Mouse (Mus musculus) small intestine, adult 2 months (tissue): Measurements from ENCODE around the gene Msmo1. TPM values are rescaled to one million over a fixed set of nuclear protein-coding genes. Genes with fewer than 3 reads are reported as not detected.

Experiments used
- H3K27ac ChIP-seq: fragments of 200-500 bp; 2 replicates; pipeline ENCODE4 v1.5.1; 2012; ENCODE audit warnings: low read depth, low read length, control low read depth, inconsistent platforms; ENCODE audit not compliant: insufficient read depth
- H3K27me3 ChIP-seq: fragments of 200-500 bp; 2 replicates; pipeline ENCODE4 v1.6.1; 2012; ENCODE audit warnings: mild to moderate bottlenecking, moderate library complexity, low read length, inconsistent platforms; ENCODE audit not compliant: control insufficient read depth, insufficient read depth
- H3K36me3 ChIP-seq: fragments of 200-500 bp; 2 replicates; pipeline ENCODE4 v1.6.1; 2012; ENCODE audit warnings: mild to moderate bottlenecking, low read length, control low read depth, inconsistent platforms; ENCODE audit not compliant: control insufficient read depth, insufficient read depth
- H3K4me1 ChIP-seq: fragments of 200-500 bp; 2 replicates; pipeline ENCODE4 v1.6.1; 2012; ENCODE audit warnings: low read length, inconsistent platforms, mixed read lengths; ENCODE audit not compliant: control insufficient read depth, insufficient read depth, insufficient read length
- H3K4me3 ChIP-seq: fragments of 200-500 bp; 2 replicates; pipeline ENCODE4 v1.5.1; 2012; ENCODE audit warnings: low read depth, mild to moderate bottlenecking, control low read depth, inconsistent platforms, low read length, moderate library complexity
- CTCF ChIP-seq: fragments of 200-500 bp; IDR thresholded peaks from 2 replicates; pipeline ENCODE4 v1.5.1; 2012; ENCODE audit warnings: low read depth, mild to moderate bottlenecking, control low read depth, inconsistent platforms, low read length, moderate library complexity, mixed read lengths; ENCODE audit not compliant: insufficient replicate concordance, insufficient read length; ENCODE audit errors: extremely low read depth
- POLR2A ChIP-seq: fragments of 200-500 bp; IDR thresholded peaks from 2 replicates; pipeline ENCODE4 v1.6.1; 2012; ENCODE audit warnings: low read depth, mild to moderate bottlenecking, control low read depth, inconsistent platforms, low read length, moderate library complexity
- WGBS: fragments of 180-500 bp; shearing (Covaris S2); methylation state at CpG from one replicate; pipeline ENCODE4 v1.1.7; 2018; 5-methylcytosine and 5-hydroxymethylcytosine counted together
- polyA plus RNA-seq: library from polyadenylated mRNA; depleted of rRNA; stranded (reverse); fragments of >200 nt; gene quantifications from 2 replicates; pipeline ENCODE4 v1.2.3, GENCODE M21; 2012

Msmo1 gene
- polyA plus RNA-seq, 1 experiment = 6.3 TPM

GRCm38 (mm10) chr8:64690845-64691244, 42.7 kb downstream of the Msmo1 start:
- TF ChIP-seq CTCF = no peak
- TF ChIP-seq POLR2A = no peak
- H3K36me3 ChIP-seq = no peaks in the 10 kb centered on the region
- 81% methylated on average over 6 of the region's 6 CpGs for WGBS
- H3K27ac ChIP-seq = no peak overlapping the region
- H3K4me1 ChIP-seq = peaks cover 3% of the 10 kb centered on the region; the same call in 1 of the 2 replicates
- H3K4me3 ChIP-seq = no peak overlapping the region
- peaks cover 11% of the 10 kb centered on the region for H3K27me3 ChIP-seq

GRCm38 (mm10) chr8:64690306-64690705, 43.3 kb downstream of the Msmo1 start:
- 66% methylated on average over 6 of the region's 6 CpGs for WGBS
- H3K27ac ChIP-seq = no peak overlapping the region
- H3K4me1 ChIP-seq = peaks cover 3% of the 10 kb centered on the region; the same call in 1 of the 2 replicates
- TF ChIP-seq POLR2A = no peak
- H3K36me3 ChIP-seq = no peaks in the 10 kb centered on the region
- no peak overlapping the region for H3K4me3 ChIP-seq
- H3K27me3 ChIP-seq = peaks cover 11% of the 10 kb centered on the region

GRCm38 (mm10) chr8:64688741-64689140, 44.9 kb downstream of the Msmo1 start:
- TF ChIP-seq CTCF (no peak), POLR2A (no peak)
- WGBS = 75% methylated on average over 4 of the region's 4 CpGs

GRCm38 (mm10) chr8:64688161-64688560, 45.4 kb downstream of the Msmo1 start:
- no peak overlapping the region for H3K4me3 ChIP-seq
- 59% methylated on average over 3 of the region's 3 CpGs for WGBS
- no peak overlapping the region for H3K27ac ChIP-seq
- peaks cover 11% of the 10 kb centered on the region for H3K27me3 ChIP-seq
- TF ChIP-seq POLR2A (no peak), CTCF (no peak)
- no peaks in the 10 kb centered on the region for H3K36me3 ChIP-seq
- H3K4me1 ChIP-seq = peaks cover 3% of the 10 kb centered on the region; the same call in 1 of the 2 replicates

More at GRCm38 (mm10) chr8:64688741-64689140, 44.9 kb downstream of the Msmo1 start:
- no peaks in the 10 kb centered on the region for H3K36me3 ChIP-seq
- H3K27ac ChIP-seq = no peak overlapping the region
- no peak overlapping the region for H3K4me3 ChIP-seq
- peaks cover 11% of the 10 kb centered on the region for H3K27me3 ChIP-seq
- peaks cover 3% of the 10 kb centered on the region; the same call in 1 of the 2 replicates for H3K4me1 ChIP-seq

- Histone ChIP-seq H3K4me1 (no peaks in the 10 kb centered on the region), H3K27ac (no peak overlapping the region), H3K27me3 (no peaks in the 10 kb centered on the region), H3K4me3 (no peak overlapping the region), H3K36me3 (no peaks in the 10 kb centered on the region)
- 83% methylated on average over 3 of the region's 3 CpGs for WGBS
- TF ChIP-seq POLR2A (no peak), CTCF (no peak)
Observed at GRCm38 (mm10) chr8:64682501-64682900, 51.1 kb downstream of the Msmo1 start.

- Histone ChIP-seq H3K4me3 (no peak overlapping the region), H3K27ac (no peak overlapping the region), H3K36me3 (no peaks in the 10 kb centered on the region), H3K4me1 (no peaks in the 10 kb centered on the region), H3K27me3 (no peaks in the 10 kb centered on the region; the same call in 1 of the 2 replicates)
- 82% methylated on average over 2 of the region's 2 CpGs for WGBS
- no peak for TF ChIP-seq POLR2A
- no peak for TF ChIP-seq CTCF
Observed at GRCm38 (mm10) chr8:64676381-64676780, 57.2 kb downstream of the Msmo1 start.

- Histone ChIP-seq H3K27ac (no peak overlapping the region), H3K4me3 (no peak overlapping the region), H3K27me3 (no peaks in the 10 kb centered on the region; the same call in 1 of the 2 replicates), H3K36me3 (no peaks in the 10 kb centered on the region), H3K4me1 (no peaks in the 10 kb centered on the region)
- TF ChIP-seq CTCF = no peak
- TF ChIP-seq POLR2A = no peak
- WGBS = 63% methylated on average over 8 of the region's 8 CpGs
Observed at GRCm38 (mm10) chr8:64674951-64675585, 58.5 kb downstream of the Msmo1 start.
